ENCODE assay signal across 9 mouse cellular contexts in the genomic region with DNA sequence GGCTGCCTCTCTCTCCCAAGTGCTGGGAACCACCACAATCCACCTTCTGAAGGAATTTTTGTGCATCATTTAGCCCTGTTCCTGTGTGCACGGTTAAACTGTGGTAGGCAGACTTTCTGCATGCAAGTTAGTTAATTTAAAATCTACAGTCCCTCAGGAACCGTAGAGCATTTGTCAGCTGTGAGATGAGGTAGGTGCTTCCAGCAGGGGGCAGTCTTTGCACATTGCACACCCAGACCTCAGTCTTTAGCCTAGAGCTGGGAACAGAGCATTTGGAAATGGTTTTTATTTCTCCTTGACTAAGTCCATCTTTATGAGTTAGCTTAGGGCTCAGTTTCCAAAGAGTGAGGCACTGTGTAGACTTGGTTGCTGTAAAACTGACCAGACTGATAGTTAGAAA. TPM values are rescaled to one million over a fixed set of nuclear protein-coding genes. Genes with fewer than 3 reads are reported as not detected.
DNase-seq lines count a peak whose midpoint lies in the region; ATAC-seq and TF ChIP-seq lines count a peak whose summit lies in the region.
"Had no signal": no experiment of that assay in that cellular context is flagged by ENCODE, and none has a peak within 500 bp of the region (broad histone marks: within the 10 kb centered on the region; RNA-seq: fewer than 3 reads in every experiment).

No protein-coding gene starts in this region.

- no peak overlapping the region for H3K27ac ChIP-seq in heart, embryonic 12.5 days (ENCODE audit: poor library complexity, severe bottlenecking)
- H3K27ac ChIP-seq in kidney, postnatal 0 days, result no peak overlapping the region
- no peak overlapping the region for H3K27ac ChIP-seq in liver, postnatal 0 days (ENCODE audit: low read depth)
- no peak overlapping the region for H3K27ac ChIP-seq in spleen, adult 2 months (ENCODE audit: insufficient read depth, low read length)
- H3K27ac ChIP-seq: lung, embryonic 15.5 days had no signal

- no peak for TF ChIP-seq POLR2A in spleen, adult 2 months (IDR thresholded peaks at IDR 0.05; ENCODE audit: low read depth, low read length)

- H3K9me3 ChIP-seq in heart, embryonic 12.5 days (replicated peaks), result no peaks in the 10 kb centered on the region
- no peaks in the 10 kb centered on the region for H3K9me3 ChIP-seq in kidney, postnatal 0 days (replicated peaks; ENCODE audit: low read length)
- no peaks in the 10 kb centered on the region for H3K9me3 ChIP-seq in liver, postnatal 0 days (ENCODE audit: low read length)
- H3K9me3 ChIP-seq: lung, embryonic 15.5 days had no signal

- H3K36me3 ChIP-seq in heart, embryonic 12.5 days, result peaks cover 98% of the 10 kb centered on the region
- peaks cover 85% of the 10 kb centered on the region for H3K36me3 ChIP-seq in kidney, postnatal 0 days (ENCODE audit: insufficient read depth, low read length)
- peaks cover 88% of the 10 kb centered on the region for H3K36me3 ChIP-seq in liver, postnatal 0 days (replicated peaks; ENCODE audit: insufficient read depth, low read length)
- H3K36me3 ChIP-seq in spleen, adult 2 months (ENCODE audit: control insufficient read depth, insufficient read depth, low read length), result peaks cover 60% of the 10 kb centered on the region

- H3K4me3 ChIP-seq in heart, embryonic 12.5 days, result no peak overlapping the region
- H3K4me3 ChIP-seq in kidney, postnatal 0 days (replicated peaks; ENCODE audit: low read depth, low read length), result no peak overlapping the region
- no peak overlapping the region for H3K4me3 ChIP-seq in liver, postnatal 0 days (ENCODE audit: low read depth, low read length)
- no peak overlapping the region for H3K4me3 ChIP-seq in spleen, adult 2 months (ENCODE audit: extremely low read depth, insufficient read depth, insufficient read length)
- H3K4me3 ChIP-seq: lung, embryonic 15.5 days had no signal

- H3K4me2 ChIP-seq in heart, embryonic 12.5 days, result no peak overlapping the region
- H3K4me2 ChIP-seq in kidney, postnatal 0 days (ENCODE audit: low read length), result no peak overlapping the region
- H3K4me2 ChIP-seq in liver, postnatal 0 days (ENCODE audit: low read depth, low read length), result no peak overlapping the region
- H3K4me2 ChIP-seq: lung, embryonic 15.5 days had no signal

- TF ChIP-seq CTCF in kidney, postnatal 0 days (IDR thresholded peaks at IDR 0.05; ENCODE audit: low read depth), result peak; percentile 86
- peak; percentile 78 for TF ChIP-seq CTCF in liver, postnatal 0 days (IDR thresholded peaks at IDR 0.05; ENCODE audit: low read depth)
- TF ChIP-seq CTCF in spleen, adult 2 months (IDR thresholded peaks at IDR 0.05; ENCODE audit: extremely low read depth, insufficient read depth, insufficient read length, insufficient replicate concordance), result peak; percentile 57; the same call in 1 of the 2 replicates

- 53% methylated on average over 2 of the region's 2 CpGs for WGBS in heart, embryonic 12.5 days
- 30% methylated on average over 2 of the region's 2 CpGs for WGBS in kidney, postnatal 0 days
- WGBS in liver, postnatal 0 days (ENCODE audit: insufficient replicate concordance), result 48% methylated on average over 2 of the region's 2 CpGs
- 31% methylated on average over 2 of the region's 2 CpGs for WGBS in spleen, adult 2 months

- no peak for TF ChIP-seq EP300 in liver, postnatal 0 days (IDR thresholded peaks at IDR 0.05; ENCODE audit: low read depth)

- peaks cover 24% of the 10 kb centered on the region for H3K4me1 ChIP-seq in heart, embryonic 12.5 days (replicated peaks)
- H3K4me1 ChIP-seq in kidney, postnatal 0 days (replicated peaks; ENCODE audit: insufficient read depth, low read length), result no peaks in the 10 kb centered on the region
- no peaks in the 10 kb centered on the region for H3K4me1 ChIP-seq in liver, postnatal 0 days (ENCODE audit: insufficient read depth)
- no peaks in the 10 kb centered on the region for H3K4me1 ChIP-seq in spleen, adult 2 months (ENCODE audit: control insufficient read depth, insufficient read depth, insufficient read length)
- H3K4me1 ChIP-seq: lung, embryonic 15.5 days had no signal

- peak; percentile 48 to 77 for DNase-seq in heart, adult 18-20 months
- DNase-seq in A20 (ENCODE audit: low read depth, low spot score), result peak; percentile 41
- peak; percentile 35 for DNase-seq in adrenal gland, adult 8-10 months
- peak; percentile 71 for DNase-seq in kidney, postnatal 0 days (ENCODE audit: low spot score)
- peak; percentile 70 for DNase-seq in liver, postnatal 0 days
- peak in 1 of 2 experiments; percentile 34 for DNase-seq in spleen, adult 2 months (ENCODE audit: low read depth in 1 of 2, low spot score in 2 of 2)

- ATAC-seq in heart, embryonic 12.5 days (ENCODE audit: insufficient number of reproducible peaks, low FRiP score), result no peak
- peak; percentile 68 for ATAC-seq in erythroblast, adult 5-6 weeks (replicated peaks; ENCODE audit: low FRiP score, poor library complexity, severe bottlenecking)
- no peak for ATAC-seq in kidney, postnatal 0 days (replicated peaks; ENCODE audit: low FRiP score, low read depth)
- ATAC-seq in liver, postnatal 0 days, result no peak

- H3K27me3 ChIP-seq in heart, embryonic 12.5 days (replicated peaks), result no peaks in the 10 kb centered on the region
- H3K27me3 ChIP-seq in kidney, postnatal 0 days (ENCODE audit: insufficient read depth, low read length), result no peaks in the 10 kb centered on the region
- H3K27me3 ChIP-seq in liver, postnatal 0 days (ENCODE audit: insufficient read depth, low read length), result no peaks in the 10 kb centered on the region
- H3K27me3 ChIP-seq in spleen, adult 2 months (ENCODE audit: control insufficient read depth, insufficient read depth, low read length), result no peaks in the 10 kb centered on the region
- H3K27me3 ChIP-seq: lung, embryonic 15.5 days had no signal

- no peak overlapping the region for H3K9ac ChIP-seq in heart, embryonic 12.5 days
- no peak overlapping the region for H3K9ac ChIP-seq in kidney, postnatal 0 days (ENCODE audit: low read depth, low read length)
- no peak overlapping the region for H3K9ac ChIP-seq in liver, postnatal 0 days (replicated peaks)
- H3K9ac ChIP-seq: lung, embryonic 15.5 days had no signal

RNA-seq across cellular contexts. Expression of a gene that starts 14.5 kb away (rescaled TPM):
- total RNA-seq in heart, adult 18-20 months (2021), result 1 to 10 TPM; 1.6 to 2.2 TPM
- polyA plus RNA-seq in heart, embryonic 12.5 days (2016; fragmentation: Nextera tagmentation; extraction: Ambion mirVana), result 6.5 and 7.7 TPM in 2 replicates
- 10 to 100 TPM in 1 of 4 experiments, 1 to 10 TPM in 3; 2.8 to 10.5 (median 6.3) TPM for total RNA-seq in adrenal gland, adult 8-10 months (2022)
- not detected in 2 replicates for total RNA-seq in erythroblast, adult 5-6 weeks (2015; ENCODE audit: low replicate concordance)
- total RNA-seq in erythroblast, adult 5-6 weeks (2017; ENCODE audit: low replicate concordance), result not detected in 2 replicates
- polyA plus RNA-seq in kidney, postnatal 0 days (2015; fragmentation: Nextera tagmentation; extraction: Ambion mirVana), result 0.65 and 0.93 TPM in 2 replicates
- polyA plus RNA-seq in liver, postnatal 0 days (2015; fragmentation: Nextera tagmentation; extraction: Ambion mirVana), result 0.16 and 0.25 TPM in 2 replicates
- polyA plus RNA-seq in spleen, adult 2 months (2012; rRNA removed), result 0.55 and 0.67 TPM in 2 replicates

RNA-seq across cellular contexts. Expression of a gene that starts 49.5 kb away (rescaled TPM):
- 10 to 100 TPM; 39.2 to 43.7 TPM for total RNA-seq in heart, adult 18-20 months (2021)
- 37.2 and 38.4 TPM in 2 replicates for polyA plus RNA-seq in heart, embryonic 12.5 days (2016; fragmentation: Nextera tagmentation; extraction: Ambion mirVana)
- total RNA-seq in adrenal gland, adult 8-10 months (2022), result 100 to 1,000 TPM in 1 of 4 experiments, 10 to 100 TPM in 3; 71.4 to 118 (median 94.8) TPM
- total RNA-seq in erythroblast, adult 5-6 weeks (2015; ENCODE audit: low replicate concordance), result 33.4 and 39.8 TPM in 2 replicates
- 91.2 and 108 TPM in 2 replicates for total RNA-seq in erythroblast, adult 5-6 weeks (2017; ENCODE audit: low replicate concordance)
- 22.6 and 22.9 TPM in 2 replicates for polyA plus RNA-seq in kidney, postnatal 0 days (2015; fragmentation: Nextera tagmentation; extraction: Ambion mirVana)
- 10.5 and 11.7 TPM in 2 replicates for polyA plus RNA-seq in liver, postnatal 0 days (2015; fragmentation: Nextera tagmentation; extraction: Ambion mirVana)
- polyA plus RNA-seq in spleen, adult 2 months (2012; rRNA removed), result 21.9 and 22.6 TPM in 2 replicates
